Mouse (Mus musculus) v-Abl transformed pro-B cells (cell line): ENCODE results near the gene Phf23.

Experiments
- in situ Hi-C, 2 experiments: fragments of 400-800 bp; cut with MboI; formaldehyde crosslinking; loops; one replicate each; pipeline ENCODE4 v1.15.1; 2025; ENCODE audit not compliant: unreplicated experiment in 2 of 2

The Phf23 gene

DNA sequence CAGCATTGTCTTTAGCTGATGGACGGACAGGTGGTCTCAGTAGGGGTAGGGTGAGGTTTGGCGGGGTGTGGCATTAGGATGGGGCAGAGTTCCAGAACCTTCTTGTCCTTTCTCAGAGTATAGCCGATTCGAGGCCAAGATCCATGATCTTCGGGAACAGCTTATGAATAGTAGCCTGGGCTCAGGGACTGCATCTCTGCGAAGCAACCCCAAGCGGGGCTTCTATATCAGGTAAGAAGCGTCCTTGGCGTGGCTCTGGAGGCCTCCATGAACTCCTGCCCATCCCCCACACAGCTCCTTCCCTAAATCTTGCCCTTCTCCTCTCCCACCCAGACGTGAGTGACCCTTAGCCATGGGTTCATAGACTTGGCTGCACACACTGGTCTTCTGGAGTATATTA lies 44.1 kb downstream of the Phf23 start:
- in situ Hi-C loops: no loop called here

- in situ Hi-C loops: no loop called here
These were observed 44.6 kb downstream of the Phf23 start for GRCm38 (mm10) chr11:70040184-70040583.

DNA sequence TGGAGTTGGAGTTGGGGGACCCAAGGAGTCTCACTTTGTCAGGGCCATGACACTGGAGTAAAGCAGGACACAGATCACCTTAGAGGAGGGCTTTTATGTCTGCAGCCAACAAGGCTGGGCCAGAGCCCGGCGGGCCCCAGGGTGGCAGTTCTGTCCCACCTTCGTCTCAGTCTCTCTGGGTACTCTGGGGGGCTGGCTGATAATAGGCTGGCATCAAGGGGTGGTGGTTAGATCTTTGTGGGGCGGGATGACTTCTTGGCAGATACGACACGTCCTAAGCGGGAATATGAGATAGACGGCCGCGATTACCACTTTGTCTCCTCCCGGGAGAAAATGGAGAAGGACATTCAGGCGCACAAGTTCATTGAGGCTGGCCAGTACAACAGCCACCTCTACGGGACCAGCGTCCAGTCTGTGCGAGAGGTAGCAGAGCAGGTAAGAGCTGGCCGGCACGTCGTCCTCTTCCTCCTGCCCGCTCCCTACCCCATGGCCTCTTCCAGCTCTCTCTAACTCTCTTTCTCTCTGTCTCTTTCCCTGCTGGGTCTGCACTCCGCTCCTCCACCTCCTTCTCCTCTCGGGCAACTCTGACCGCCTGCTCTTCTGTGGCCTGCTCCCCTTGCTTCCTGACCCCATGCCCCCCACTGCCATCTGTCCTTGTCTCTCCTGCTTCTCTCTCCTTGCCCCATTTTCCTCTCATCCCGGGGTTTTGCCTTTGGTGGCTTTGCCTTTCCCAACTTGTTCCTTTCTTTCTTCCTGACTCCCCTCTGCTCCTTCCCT lies 46.9 kb downstream of the Phf23 start:
- in situ Hi-C loops: no loop called here

DNA sequence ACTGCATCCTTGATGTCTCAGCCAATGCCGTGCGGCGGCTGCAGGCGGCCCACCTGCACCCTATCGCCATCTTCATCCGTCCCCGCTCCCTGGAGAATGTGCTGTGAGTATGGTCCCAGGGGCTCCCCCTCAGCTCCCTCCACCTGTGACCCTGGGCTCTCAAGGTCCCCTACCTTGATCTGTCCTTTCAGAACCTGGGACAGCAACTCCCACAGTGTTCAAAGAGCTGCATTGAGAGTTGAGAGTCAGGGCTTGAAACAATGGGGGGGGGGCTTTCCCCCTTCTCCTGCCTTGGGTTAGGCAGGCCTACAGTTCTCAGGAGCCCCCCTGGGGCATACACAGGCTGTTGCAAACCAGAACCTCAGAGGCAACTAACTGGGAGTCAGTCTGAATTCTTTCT lies 48.1 kb downstream of the Phf23 start:
- in situ Hi-C loops: no loop called here

- in situ Hi-C loops: no loop called here
These were observed 49.9 kb downstream of the Phf23 start for GRCm38 (mm10) chr11:70045435-70045834.

DNA sequence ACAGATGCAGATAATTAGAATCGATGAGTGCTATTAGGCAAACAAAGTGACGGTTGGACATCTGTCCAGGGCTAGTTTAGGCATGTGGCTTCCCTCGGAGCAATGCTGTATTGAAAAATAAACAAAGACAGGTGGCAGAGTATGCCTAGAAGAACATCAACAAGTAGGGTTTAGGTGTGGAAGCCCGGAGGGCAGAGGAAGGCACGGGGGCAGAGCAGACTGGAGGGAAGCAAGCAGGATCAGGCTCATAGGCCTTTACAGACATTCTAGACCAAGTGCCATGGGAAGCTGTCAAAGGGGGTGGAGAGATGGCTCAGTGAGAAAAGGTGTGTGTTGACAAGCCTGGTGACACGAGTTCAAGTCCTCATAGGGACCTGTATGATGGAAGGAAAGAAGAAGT lies 53.8 kb downstream of the Phf23 start:
- in situ Hi-C loops: no loop called here
